Mouse (Mus musculus): ENCODE results near the gene Atl1. TPM values are rescaled to one million over a fixed set of nuclear protein-coding genes. Genes with fewer than 3 reads are reported as not detected.

Atl1 gene
- total and polyA plus RNA-seq, 3 experiments, result 0.50 to 1.0 TPM; not detected in 1

GRCm38 (mm10) chr12:69864164-69864692, 28.2 kb upstream of the Atl1 start:
- no peak overlapping the region for H3K27ac ChIP-seq (ENCODE audit: control insufficient read depth, low read depth, low read length)
- TF ChIP-seq HCFC1 (IDR thresholded peaks at IDR 0.05; ENCODE audit: low read depth, low read length), result no peak
- no peak for TF ChIP-seq CHD2 (IDR thresholded peaks at IDR 0.05; ENCODE audit: low read length)
- no peak for TF ChIP-seq MAZ (IDR thresholded peaks at IDR 0.05; ENCODE audit: low read depth, low read length)
- TF ChIP-seq KAT2A (conservative IDR thresholded peaks at IDR 0.05; ENCODE audit: low read depth, low read length), result no peak
- no peak for TF ChIP-seq ZKSCAN1 (IDR thresholded peaks at IDR 0.05; ENCODE audit: low read depth, low read length)
- TF ChIP-seq E2F4 (IDR thresholded peaks at IDR 0.05; ENCODE audit: borderline replicate concordance, low read depth, low read length), result no peak
- TF ChIP-seq POLR2A (IDR thresholded peaks at IDR 0.05; ENCODE audit: control insufficient read depth in 1 of 2, insufficient read depth in 1 of 2, low read depth in 1 of 2, low read length in 2 of 2, poor library complexity in 1 of 2), result no peak
- H3K9me3 ChIP-seq (replicated peaks; ENCODE audit: insufficient read depth, low read length), result no peaks in the 10 kb centered on the region
- no peak for DNase-seq (ENCODE audit: low read depth, low spot score)
- peaks cover 0 to 8% of the 10 kb centered on the region in 2 experiments; a peak in 2 of 4 replicates for H3K36me3 ChIP-seq (ENCODE audit: control insufficient read depth in 1 of 2, insufficient read depth in 2 of 2, low read length in 2 of 2)
- no peak overlapping the region for H3K9ac ChIP-seq (ENCODE audit: control insufficient read depth, low read depth, low read length, poor library complexity, severe bottlenecking)
- H3K79me2 ChIP-seq (ENCODE audit: control insufficient read depth, insufficient read depth, low read length, poor library complexity), result no peaks in the 10 kb centered on the region
- no peaks in the 10 kb centered on the region for H3K27me3 ChIP-seq (ENCODE audit: control insufficient read depth in 1 of 2, insufficient read depth in 2 of 2, low read length in 2 of 2)
- no peak overlapping the region for H3K4me3 ChIP-seq (ENCODE audit: control insufficient read depth in 1 of 2, insufficient read depth in 1 of 2, low read depth in 2 of 2, low read length in 2 of 2)
- peaks cover 11 to 12% of the 10 kb centered on the region in 2 experiments for H3K4me1 ChIP-seq (ENCODE audit: control insufficient read depth in 1 of 2, insufficient read depth in 2 of 2, low read length in 2 of 2)

GRCm38 (mm10) chr12:69867338-69867737, 25.1 kb upstream of the Atl1 start:
- peaks cover 14 to 16% of the 10 kb centered on the region in 2 experiments for H3K4me1 ChIP-seq (ENCODE audit: control insufficient read depth in 1 of 2, insufficient read depth in 2 of 2, low read length in 2 of 2)
- H3K4me3 ChIP-seq (ENCODE audit: control insufficient read depth in 1 of 2, insufficient read depth in 1 of 2, low read depth in 2 of 2, low read length in 2 of 2), result no peak overlapping the region
- peak; percentile 61 for DNase-seq (ENCODE audit: low read depth, low spot score)
- H3K27ac ChIP-seq (ENCODE audit: control insufficient read depth, low read depth, low read length), result no peak overlapping the region
- no peaks in the 10 kb centered on the region for H3K79me2 ChIP-seq (ENCODE audit: control insufficient read depth, insufficient read depth, low read length, poor library complexity)
- H3K9me3 ChIP-seq (replicated peaks; ENCODE audit: insufficient read depth, low read length), result no peaks in the 10 kb centered on the region
- peaks cover 0 to 14% of the 10 kb centered on the region in 2 experiments; a peak in 2 of 4 replicates for H3K36me3 ChIP-seq (ENCODE audit: control insufficient read depth in 1 of 2, insufficient read depth in 2 of 2, low read length in 2 of 2)
- H3K9ac ChIP-seq (ENCODE audit: control insufficient read depth, low read depth, low read length, poor library complexity, severe bottlenecking), result no peak overlapping the region
- H3K27me3 ChIP-seq (ENCODE audit: control insufficient read depth in 1 of 2, insufficient read depth in 2 of 2, low read length in 2 of 2), result no peaks in the 10 kb centered on the region
- no peak for TF ChIP-seq E2F4 (IDR thresholded peaks at IDR 0.05; ENCODE audit: borderline replicate concordance, low read depth, low read length)
- peak; percentile 57; the same call in 1 of the 2 replicates for TF ChIP-seq SIN3A (IDR thresholded peaks at IDR 0.05; ENCODE audit: low read length)
- no peak for TF ChIP-seq ZKSCAN1 (IDR thresholded peaks at IDR 0.05; ENCODE audit: low read depth, low read length)
- TF ChIP-seq GATA1 (IDR thresholded peaks at IDR 0.05; ENCODE audit: low read depth, low read length), result peak; percentile 47
- no peak for TF ChIP-seq SMC3 (IDR thresholded peaks at IDR 0.05; ENCODE audit: low read depth, low read length)
- no peak for TF ChIP-seq JUND (IDR thresholded peaks at IDR 0.05; ENCODE audit: low read depth, low read length)
- TF ChIP-seq ZMIZ1 (IDR thresholded peaks at IDR 0.05; ENCODE audit: low read depth, low read length), result no peak
- TF ChIP-seq TBP (IDR thresholded peaks at IDR 0.05; ENCODE audit: low read depth, low read length), result no peak
- TF ChIP-seq USF2 (IDR thresholded peaks at IDR 0.05; ENCODE audit: borderline replicate concordance in 1 of 2, insufficient read depth in 1 of 2, low read depth in 1 of 2, low read length in 2 of 2), result no peak
- TF ChIP-seq RAD21 (IDR thresholded peaks at IDR 0.05; ENCODE audit: low read depth, low read length), result no peak
- TF ChIP-seq POLR2A (IDR thresholded peaks at IDR 0.05; ENCODE audit: control insufficient read depth in 1 of 2, insufficient read depth in 1 of 2, low read depth in 1 of 2, low read length in 2 of 2, poor library complexity in 1 of 2), result no peak
- no peak for TF ChIP-seq MYC (IDR thresholded peaks at IDR 0.05; ENCODE audit: low read depth, low read length)
- no peak for TF ChIP-seq POLR2AphosphoS5 (IDR thresholded peaks at IDR 0.05; ENCODE audit: borderline replicate concordance, low read depth, low read length)
- TF ChIP-seq EP300 (IDR thresholded peaks at IDR 0.05; ENCODE audit: low read depth in 1 of 2, low read length in 2 of 2), result peak in 1 of 2 experiments; percentile 49; a peak in 2 of 4 replicates
- peak; percentile 50; the same call in 1 of the 2 replicates for TF ChIP-seq MAX (IDR thresholded peaks at IDR 0.05; ENCODE audit: low read length)
- TF ChIP-seq GABPA (IDR thresholded peaks at IDR 0.05; ENCODE audit: low read depth, low read length), result no peak
- TF ChIP-seq RCOR1 (IDR thresholded peaks at IDR 0.05; ENCODE audit: low read depth, low read length), result no peak
- peak; percentile 95 for TF ChIP-seq ETS1 (IDR thresholded peaks at IDR 0.05; ENCODE audit: low read depth, low read length)
- TF ChIP-seq USF1 (IDR thresholded peaks at IDR 0.05; ENCODE audit: low read depth, low read length), result no peak
- TF ChIP-seq MXI1 (IDR thresholded peaks at IDR 0.05; ENCODE audit: low read depth, low read length), result peak; percentile 39; the same call in 1 of the 2 replicates
- no peak for TF ChIP-seq ZC3H11A (IDR thresholded peaks at IDR 0.05; ENCODE audit: low read depth, low read length)
- no peak for TF ChIP-seq HCFC1 (IDR thresholded peaks at IDR 0.05; ENCODE audit: low read depth, low read length)
- TF ChIP-seq TAL1 (IDR thresholded peaks at IDR 0.05; ENCODE audit: low read length), result peak; percentile 20
- no peak for TF ChIP-seq ZNF384 (IDR thresholded peaks at IDR 0.05; ENCODE audit: low read depth, low read length)
- TF ChIP-seq MAZ (IDR thresholded peaks at IDR 0.05; ENCODE audit: low read depth, low read length), result no peak
- no peak for TF ChIP-seq CTCF (IDR thresholded peaks at IDR 0.05 in 2 of 3, conservative IDR thresholded peaks at IDR 0.05 in 1 of 3; ENCODE audit: control insufficient read depth in 1 of 3, insufficient read depth in 1 of 3, low read depth in 2 of 3, low read length in 3 of 3, poor library complexity in 1 of 3, severe bottlenecking in 1 of 3)
- peak; percentile 75 for TF ChIP-seq TCF12 (IDR thresholded peaks at IDR 0.05; ENCODE audit: low read depth, low read length)
- TF ChIP-seq KAT2A (conservative IDR thresholded peaks at IDR 0.05; ENCODE audit: low read depth, low read length), result no peak
- TF ChIP-seq MAFK (IDR thresholded peaks at IDR 0.05; ENCODE audit: borderline replicate concordance, low read depth, low read length), result no peak
